Mouse (Mus musculus): ENCODE measurements around the gene Ppp1r13b.

- TF ChIP-seq CTCF (IDR thresholded peaks at IDR 0.05; ENCODE audit: extremely low read depth, insufficient read depth, insufficient read length, insufficient replicate concordance) (no peak), POLR2A (IDR thresholded peaks at IDR 0.05; ENCODE audit: low read depth, low read length) (no peak)
Observed at GRCm38 (mm10) chr12:111912802-111913201, 4.9 kb upstream of the Ppp1r13b start.
